Comparison of ENCODE assay signal across 16 mouse cellular contexts in the genomic region with DNA sequence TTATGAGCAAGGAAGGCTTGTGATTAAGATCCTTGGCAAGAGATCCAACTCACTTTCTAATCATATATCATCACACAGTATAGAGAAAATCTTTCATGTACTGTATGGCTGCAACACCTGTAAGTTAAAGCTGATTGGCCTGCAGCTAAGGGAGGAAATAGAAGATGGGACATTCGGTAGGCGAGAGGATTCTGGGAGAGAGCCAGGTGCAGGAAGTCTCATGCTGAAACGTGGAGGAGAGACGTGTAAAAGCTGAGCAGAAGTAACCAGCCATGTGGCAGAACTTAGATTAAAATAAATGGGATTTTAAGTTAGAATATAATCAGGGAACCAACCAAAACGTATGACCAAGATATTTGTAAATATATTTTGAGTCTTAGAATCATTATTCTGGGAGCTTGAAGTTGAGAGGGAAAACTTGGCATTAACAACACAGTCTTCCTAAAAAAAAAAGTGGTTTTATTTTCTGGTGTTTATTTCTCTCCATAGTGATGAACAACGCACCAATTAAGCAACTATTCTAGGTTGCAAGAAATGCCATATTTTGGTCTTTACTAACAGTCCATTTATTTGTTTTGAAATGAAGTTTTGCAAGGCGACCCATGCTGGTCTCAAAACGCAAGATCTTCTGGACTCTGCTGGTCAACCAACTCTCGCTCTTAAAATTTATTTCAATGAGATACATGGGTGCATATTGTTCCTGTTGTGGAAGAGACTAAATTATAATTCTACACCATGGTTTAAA. TPM values are rescaled to one million over a fixed set of nuclear protein-coding genes. Genes with fewer than 3 reads are reported as not detected.
DNase-seq lines count a peak whose midpoint lies in the region; ATAC-seq lines count a peak whose summit lies in the region.
"Had no signal": no experiment of that assay in that cellular context is flagged by ENCODE, and none has a peak within 500 bp of the region (broad histone marks: within the 10 kb centered on the region; RNA-seq: fewer than 3 reads in every experiment).

No protein-coding gene starts in this region.

- intact Hi-C loops in left cerebral cortex, postnatal 14 days (cut with DNase I) = no loop called here

- ATAC-seq in frontal cortex, adult (ENCODE audit: low TSS enrichment) = peak; percentile 88
- ATAC-seq: activated CD4-positive, CD25-positive, alpha-beta regulatory T cell, adult 4 months; forebrain, embryonic 13.5 days; forebrain, embryonic 16.5 days had no signal

- no peak for DNase-seq in frontal cortex, postnatal 14 days (ENCODE audit: low spot score in 2 of 2)
- peak; percentile 28 to 35 for DNase-seq in left cerebral cortex, postnatal 14 days (ENCODE audit: low spot score in 2 of 2)
- no peak for DNase-seq in left cerebral cortex, adult 8-10 months (ENCODE audit: low spot score in 2 of 2)
- DNase-seq in right cerebral cortex, adult 2 months (ENCODE audit: low spot score in 2 of 2) = peak; percentile 12 to 19
- no peak for DNase-seq in right cerebral cortex, postnatal 36 days (ENCODE audit: low spot score in 2 of 2)
- DNase-seq in brain, adult 2 months (ENCODE audit: low read depth, low spot score) = peak; percentile 60
- DNase-seq: adrenal gland, adult 8-10 months; adrenal gland, postnatal 25 days; cerebellum, adult 18-20 months; cerebellum, adult 9-10 months; gastrocnemius, postnatal 25 days; heart, adult 2 months had no signal

RNA-seq across cellular contexts. Expression of gene Hivep2, which starts 44.1 kb away (rescaled TPM):
- 100 to 1,000 TPM; 287 to 310 TPM for total RNA-seq in left cerebral cortex, postnatal 14 days (2021)
- 100 to 1,000 TPM; 164 to 240 (median 191) TPM for total RNA-seq in left cerebral cortex, adult 8-10 months (2022)

RNA-seq across cellular contexts. Expression of gene Aig1, which starts 53.0 kb away (rescaled TPM):
- total RNA-seq in left cerebral cortex, postnatal 14 days (2021) = 10 to 100 TPM; 68.6 to 77.5 TPM
- 10 to 100 TPM; 63.3 to 70.3 (median 66.1) TPM for total RNA-seq in left cerebral cortex, adult 8-10 months (2022)

Comparison
In these comparisons a context has a peak if more than half of its experiments do, and no peak if none do; other contexts are left out.
1. DNase-seq: peak in left cerebral cortex, postnatal 14 days (2 of 2), right cerebral cortex, adult 2 months (2 of 2) and brain, adult 2 months (single experiment); none in frontal cortex, postnatal 14 days (0 of 2), left cerebral cortex, adult 8-10 months (0 of 2) and right cerebral cortex, postnatal 36 days (0 of 2).